Comparison of ENCODE assay signal across 18 mouse cellular contexts in genomic region chr1:129619440-129620301, GRCm38 (mm10).
DNase-seq lines count a peak whose midpoint lies in the region; ATAC-seq and TF ChIP-seq lines count a peak whose summit lies in the region.
"Had no signal": no experiment of that assay in that cellular context is flagged by ENCODE, and none has a peak within 500 bp of the region (broad histone marks: within the 10 kb centered on the region; RNA-seq: fewer than 3 reads in every experiment).

No protein-coding gene starts in this region.

- H3K4me2 ChIP-seq in hindbrain, embryonic 11.5 days (replicated peaks; ENCODE audit: low read depth, low read length) = no peak overlapping the region
- H3K4me2 ChIP-seq in hindbrain, embryonic 16.5 days (ENCODE audit: low read length) = no peak overlapping the region
- no peak overlapping the region for H3K4me2 ChIP-seq in midbrain, embryonic 12.5 days (replicated peaks)
- no peak overlapping the region for H3K4me2 ChIP-seq in midbrain, embryonic 15.5 days
- no peak overlapping the region; the same call in 1 of the 2 replicates for H3K4me2 ChIP-seq in forebrain, embryonic 16.5 days (ENCODE audit: low read length)
- H3K4me2 ChIP-seq: embryonic facial prominence, embryonic 12.5 days; heart, embryonic 13.5 days; hindbrain, embryonic 15.5 days had no signal

- no peaks in the 10 kb centered on the region for H3K27me3 ChIP-seq in hindbrain, embryonic 11.5 days (ENCODE audit: control insufficient read depth, insufficient read depth, low read length)
- H3K27me3 ChIP-seq in hindbrain, embryonic 16.5 days (replicated peaks; ENCODE audit: control insufficient read depth, insufficient read depth, low read length) = no peaks in the 10 kb centered on the region
- no peaks in the 10 kb centered on the region for H3K27me3 ChIP-seq in midbrain, embryonic 12.5 days
- H3K27me3 ChIP-seq in midbrain, embryonic 15.5 days (replicated peaks) = no peaks in the 10 kb centered on the region
- H3K27me3 ChIP-seq in forebrain, embryonic 16.5 days (replicated peaks; ENCODE audit: control insufficient read depth, insufficient read depth, low read length) = no peaks in the 10 kb centered on the region
- H3K27me3 ChIP-seq: embryonic facial prominence, embryonic 12.5 days; heart, embryonic 13.5 days; hindbrain, embryonic 15.5 days had no signal

- H3K27ac ChIP-seq in hindbrain, embryonic 11.5 days (ENCODE audit: low read depth, low read length) = no peak overlapping the region
- no peak overlapping the region for H3K27ac ChIP-seq in hindbrain, embryonic 16.5 days (ENCODE audit: low read depth, low read length)
- H3K27ac ChIP-seq in midbrain, embryonic 12.5 days (replicated peaks) = no peak overlapping the region
- H3K27ac ChIP-seq in midbrain, embryonic 15.5 days = no peak overlapping the region
- no peak overlapping the region for H3K27ac ChIP-seq in forebrain, embryonic 16.5 days (ENCODE audit: low read length)
- H3K27ac ChIP-seq: embryonic facial prominence, embryonic 12.5 days; heart, embryonic 13.5 days; hindbrain, embryonic 15.5 days had no signal

- DNase-seq in hindbrain, embryonic 11.5 days (ENCODE audit: low spot score) = peak; percentile 13
- DNase-seq in brain, embryonic 14.5 days (ENCODE audit: low read depth) = peak; percentile 53
- DNase-seq in MN1 (ENCODE audit: low spot score) = no peak
- DNase-seq: adrenal gland, postnatal 10 days; cerebellum, adult 11-12 months; cerebellum, adult 9-10 months; cerebellum, postnatal 25 days; gastrocnemius, postnatal 36 days; heart, adult 11 months; heart, postnatal 36 days; kidney, adult 11 months had no signal

- ATAC-seq in hindbrain, embryonic 11.5 days (ENCODE audit: low FRiP score) = peak; percentile 56
- no peak for ATAC-seq in hindbrain, embryonic 16.5 days
- ATAC-seq in midbrain, embryonic 12.5 days (ENCODE audit: low FRiP score, low read depth) = peak; percentile 76
- no peak for ATAC-seq in midbrain, embryonic 15.5 days (replicated peaks)
- ATAC-seq in forebrain, embryonic 16.5 days = peak; percentile 74

- no peak for TF ChIP-seq POLR2A in brain, embryonic 14.5 days (IDR thresholded peaks at IDR 0.05; ENCODE audit: borderline replicate concordance, extremely low read depth, insufficient read depth, insufficient read length, poor library complexity, severe bottlenecking)

- H3K4me3 ChIP-seq in hindbrain, embryonic 11.5 days (ENCODE audit: low read depth, low read length) = no peak overlapping the region
- H3K4me3 ChIP-seq in hindbrain, embryonic 16.5 days (ENCODE audit: low read length) = no peak overlapping the region
- no peak overlapping the region for H3K4me3 ChIP-seq in midbrain, embryonic 12.5 days
- H3K4me3 ChIP-seq in midbrain, embryonic 15.5 days = no peak overlapping the region
- no peak overlapping the region for H3K4me3 ChIP-seq in forebrain, embryonic 16.5 days (replicated peaks; ENCODE audit: low read length)
- H3K4me3 ChIP-seq: embryonic facial prominence, embryonic 12.5 days; heart, embryonic 13.5 days; hindbrain, embryonic 15.5 days had no signal

- no peaks in the 10 kb centered on the region for H3K4me1 ChIP-seq in hindbrain, embryonic 11.5 days (replicated peaks; ENCODE audit: control insufficient read depth, insufficient read depth, low read length)
- no peaks in the 10 kb centered on the region; the same call in 1 of the 2 replicates for H3K4me1 ChIP-seq in hindbrain, embryonic 16.5 days (ENCODE audit: control insufficient read depth, insufficient read depth, low read depth, low read length)
- no peaks in the 10 kb centered on the region for H3K4me1 ChIP-seq in midbrain, embryonic 12.5 days
- H3K4me1 ChIP-seq in midbrain, embryonic 15.5 days = no peaks in the 10 kb centered on the region
- H3K4me1 ChIP-seq in forebrain, embryonic 16.5 days (replicated peaks; ENCODE audit: control insufficient read depth, insufficient read depth, low read length) = no peaks in the 10 kb centered on the region
- H3K4me1 ChIP-seq: embryonic facial prominence, embryonic 12.5 days; heart, embryonic 13.5 days; hindbrain, embryonic 15.5 days had no signal

- H3K36me3 ChIP-seq in hindbrain, embryonic 11.5 days (ENCODE audit: control insufficient read depth, insufficient read depth, low read length) = no peaks in the 10 kb centered on the region
- H3K36me3 ChIP-seq in hindbrain, embryonic 16.5 days (ENCODE audit: control insufficient read depth, insufficient read depth, low read length) = no peaks in the 10 kb centered on the region
- H3K36me3 ChIP-seq in midbrain, embryonic 12.5 days = no peaks in the 10 kb centered on the region
- H3K36me3 ChIP-seq in midbrain, embryonic 15.5 days (replicated peaks) = no peaks in the 10 kb centered on the region
- no peaks in the 10 kb centered on the region for H3K36me3 ChIP-seq in forebrain, embryonic 16.5 days (ENCODE audit: control insufficient read depth, insufficient read depth)
- H3K36me3 ChIP-seq: embryonic facial prominence, embryonic 12.5 days; heart, embryonic 13.5 days; hindbrain, embryonic 15.5 days had no signal

- TF ChIP-seq CTCF in brain, embryonic 14.5 days (IDR thresholded peaks at IDR 0.05; ENCODE audit: borderline replicate concordance, extremely low read depth, insufficient read depth, insufficient read length) = no peak

- no peaks in the 10 kb centered on the region for H3K9me3 ChIP-seq in hindbrain, embryonic 11.5 days (ENCODE audit: control insufficient read depth, low read length)
- H3K9me3 ChIP-seq in hindbrain, embryonic 16.5 days (ENCODE audit: control insufficient read depth, low read length) = no peaks in the 10 kb centered on the region
- H3K9me3 ChIP-seq in midbrain, embryonic 12.5 days = no peaks in the 10 kb centered on the region
- no peaks in the 10 kb centered on the region for H3K9me3 ChIP-seq in midbrain, embryonic 15.5 days
- H3K9me3 ChIP-seq in forebrain, embryonic 16.5 days (ENCODE audit: control insufficient read depth, low read length) = no peaks in the 10 kb centered on the region
- H3K9me3 ChIP-seq: embryonic facial prominence, embryonic 12.5 days; heart, embryonic 13.5 days; hindbrain, embryonic 15.5 days had no signal

- 48% methylated on average over 7 of the region's 7 CpGs for WGBS in hindbrain, embryonic 11.5 days
- WGBS in hindbrain, embryonic 16.5 days = 34% methylated on average over 7 of the region's 7 CpGs
- WGBS in midbrain, embryonic 12.5 days = 51% methylated on average over 7 of the region's 7 CpGs
- WGBS in midbrain, embryonic 15.5 days = 35% methylated on average over 7 of the region's 7 CpGs
- 31% methylated on average over 7 of the region's 7 CpGs for WGBS in forebrain, embryonic 16.5 days

- H3K9ac ChIP-seq in hindbrain, embryonic 11.5 days (ENCODE audit: low read depth, low read length) = no peak overlapping the region
- no peak overlapping the region for H3K9ac ChIP-seq in hindbrain, embryonic 16.5 days (ENCODE audit: low read depth, low read length)
- H3K9ac ChIP-seq in midbrain, embryonic 12.5 days (replicated peaks) = no peak overlapping the region
- no peak overlapping the region for H3K9ac ChIP-seq in midbrain, embryonic 15.5 days
- H3K9ac ChIP-seq in forebrain, embryonic 16.5 days (replicated peaks; ENCODE audit: low read depth, low read length) = no peak overlapping the region
- H3K9ac ChIP-seq: embryonic facial prominence, embryonic 12.5 days; heart, embryonic 13.5 days; hindbrain, embryonic 15.5 days had no signal

Comparison
In these comparisons a context has a peak if more than half of its experiments do, and no peak if none do; other contexts are left out.
1. ATAC-seq: peak in hindbrain, embryonic 11.5 days (single experiment), midbrain, embryonic 12.5 days (single experiment) and forebrain, embryonic 16.5 days (single experiment); none in hindbrain, embryonic 16.5 days (single experiment) and midbrain, embryonic 15.5 days (single experiment).